9 mouse cellular contexts compared by ENCODE assay signal in genomic region chr19:53080921-53081320, GRCm38 (mm10). TPM values are rescaled to one million over a fixed set of nuclear protein-coding genes. Genes with fewer than 3 reads are reported as not detected.
A peak's percentile ranks its signal among the peaks of the same experiment; 100 is the strongest.
DNase-seq lines count a peak whose midpoint lies in the region; ATAC-seq and TF ChIP-seq lines count a peak whose summit lies in the region.
"Had no signal": no experiment of that assay in that cellular context is flagged by ENCODE, and none has a peak within 500 bp of the region (broad histone marks: within the 10 kb centered on the region; RNA-seq: fewer than 3 reads in every experiment).

No protein-coding gene starts in this region.

- no peaks in the 10 kb centered on the region for H3K27me3 ChIP-seq in limb, embryonic 10.5 days (ENCODE audit: low read depth, poor library complexity, severe bottlenecking)
- H3K27me3 ChIP-seq in midbrain, embryonic 15.5 days (replicated peaks) = no peaks in the 10 kb centered on the region

- no peak for TF ChIP-seq CTCF in left cerebral cortex, adult 2 months (IDR thresholded peaks at IDR 0.05)

- no peaks in the 10 kb centered on the region for H3K9me3 ChIP-seq in limb, embryonic 10.5 days (replicated peaks)
- H3K9me3 ChIP-seq in midbrain, embryonic 15.5 days = no peaks in the 10 kb centered on the region

- peak; percentile 51 for DNase-seq in embryo, embryonic 10 days (ENCODE audit: low spot score)
- no peak for DNase-seq in embryo, embryonic 9.5 days (ENCODE audit: extremely low spot score)
- DNase-seq in brain, adult 2 months (ENCODE audit: low read depth, low spot score) = peak; percentile 81
- peak; percentile 76 for DNase-seq in hindlimb bud, embryonic 11.5 days (ENCODE audit: extremely low spot score, low read depth, low spot score)
- peak; percentile 68 for DNase-seq in limb, embryonic 10.5 days (ENCODE audit: low spot score)
- no peak for DNase-seq in natural killer cell, adult 2 months (ENCODE audit: low spot score in 2 of 2)
- DNase-seq in left cerebral cortex, adult 2 months (ENCODE audit: extremely low spot score in 1 of 2, low spot score in 2 of 2) = no peak
- DNase-seq: lung, postnatal 14 days had no signal

- peaks cover 54% of the 10 kb centered on the region for H3K4me1 ChIP-seq in limb, embryonic 10.5 days
- no peaks in the 10 kb centered on the region for H3K4me1 ChIP-seq in midbrain, embryonic 15.5 days

- ATAC-seq in midbrain, embryonic 15.5 days (replicated peaks) = no peak

- no peaks in the 10 kb centered on the region for H3K36me3 ChIP-seq in limb, embryonic 10.5 days
- no peaks in the 10 kb centered on the region for H3K36me3 ChIP-seq in midbrain, embryonic 15.5 days (replicated peaks)

- WGBS in limb, embryonic 10.5 days = 13% methylated on average over 6 of the region's 6 CpGs
- 42% methylated on average over 6 of the region's 6 CpGs for WGBS in midbrain, embryonic 15.5 days

- H3K4me2 ChIP-seq in midbrain, embryonic 15.5 days = no peak overlapping the region

- intact Hi-C loops in left cerebral cortex, adult 2 months (cut with DNase I) = no loop called here

- peak overlapping the region; percentile 17; the same call in 1 of the 2 replicates for H3K4me3 ChIP-seq in limb, embryonic 10.5 days
- no peak overlapping the region for H3K4me3 ChIP-seq in midbrain, embryonic 15.5 days
- H3K4me3 ChIP-seq in left cerebral cortex, adult 2 months = no peak overlapping the region

- H3K27ac ChIP-seq in limb, embryonic 10.5 days = peak overlapping the region; percentile 80
- H3K27ac ChIP-seq in midbrain, embryonic 15.5 days = no peak overlapping the region
- no peak overlapping the region for H3K27ac ChIP-seq in left cerebral cortex, adult 2 months

- no peak overlapping the region for H3K9ac ChIP-seq in midbrain, embryonic 15.5 days

RNA-seq across cellular contexts. Expression of gene Xpnpep1, which starts 40.9 kb away (rescaled TPM):
- polyA plus RNA-seq in limb, embryonic 10.5 days (2016; fragmentation: Nextera tagmentation; extraction: Ambion mirVana) = 138 and 152 TPM in 2 replicates
- 124 and 125 TPM in 2 replicates for polyA plus RNA-seq in midbrain, embryonic 15.5 days (2015; fragmentation: Nextera tagmentation; extraction: Ambion mirVana)
- total RNA-seq in left cerebral cortex, adult 2 months (2021) = 10 to 100 TPM; 67.1 to 72.6 TPM

RNA-seq across cellular contexts. Expression of gene Add3, which starts 59.3 kb away (rescaled TPM):
- 46.4 and 63.7 TPM in 2 replicates for polyA plus RNA-seq in limb, embryonic 10.5 days (2016; fragmentation: Nextera tagmentation; extraction: Ambion mirVana)
- 30.2 and 33.6 TPM in 2 replicates for polyA plus RNA-seq in midbrain, embryonic 15.5 days (2015; fragmentation: Nextera tagmentation; extraction: Ambion mirVana)
- total RNA-seq in left cerebral cortex, adult 2 months (2021) = 10 to 100 TPM; 84.4 to 86.9 TPM

Comparison
In these comparisons a context has a peak if more than half of its experiments do, and no peak if none do; other contexts are left out.
1. DNase-seq: peak in embryo, embryonic 10 days (single experiment), brain, adult 2 months (single experiment), hindlimb bud, embryonic 11.5 days (single experiment) and limb, embryonic 10.5 days (single experiment); none in embryo, embryonic 9.5 days (single experiment), natural killer cell, adult 2 months (0 of 2) and left cerebral cortex, adult 2 months (0 of 2).